Mouse (Mus musculus) left cerebral cortex, adult 2 months (tissue): ENCODE measurements at regions not wholly inside any gene's neighbourhood (a gene's known extent, or its start where the extent isn't known, plus 50 kb on each side); places are given as distances from the start of the nearest gene placed in this dataset.

ENCODE experiments used
- DNase-seq, 2 experiments: peaks; one replicate each; pipeline ENCODE4 v3.0.0; 2021 to 2022; ENCODE audit warnings: low spot score in 2 of 2, mixed read lengths in 1 of 2; ENCODE audit errors: extremely low spot score in 1 of 2
- H3K27ac ChIP-seq: fragments of 200-600 bp; 2 replicates; pipeline ENCODE4 v1.8.1; 2022
- H3K4me3 ChIP-seq: fragments of 200-600 bp; 2 replicates; pipeline ENCODE4 v1.8.1; 2022
- CTCF ChIP-seq: fragments of 200-600 bp; IDR thresholded peaks from 2 replicates; pipeline ENCODE4 v1.8.1; 2022; ENCODE audit warnings: antibody characterized with exemption, mild to moderate bottlenecking, moderate library complexity
- intact Hi-C: fragments of 180-260 bp; cut with DNase I; formaldehyde crosslinking; loops from one replicate; pipeline ENCODE4 v1.15.1; 2025

GRCm38 (mm10) chr11:56952357-56952756 lies 58.8 kb upstream of the Gria1 start:
- DNase-seq: no peak
- Histone ChIP-seq H3K4me3 (no peak overlapping the region), H3K27ac (no peak overlapping the region)
- no peak for TF ChIP-seq CTCF
- intact Hi-C loops: no loop called here

DNA sequence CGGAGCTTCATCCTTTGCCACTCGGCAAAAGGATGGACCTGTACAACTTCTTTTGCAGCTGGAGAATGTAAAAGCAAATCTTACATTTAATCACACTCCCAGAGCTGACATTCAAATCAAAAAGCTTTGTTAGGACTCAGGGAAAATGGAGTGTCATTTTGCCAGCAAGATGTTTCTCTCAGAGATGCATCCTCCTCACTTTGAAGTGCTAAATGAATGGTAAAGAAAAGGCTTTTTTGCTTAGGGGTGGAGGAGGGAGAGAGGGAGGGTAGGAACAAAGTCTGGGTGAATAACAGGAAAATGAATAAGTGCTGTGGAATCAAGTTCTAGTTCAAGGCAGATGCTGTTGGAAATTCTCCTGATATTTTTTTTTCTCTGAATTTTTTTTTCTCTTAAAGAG lies 53.4 kb upstream of the Gria1 start:
- TF ChIP-seq CTCF: no peak
- no peak overlapping the region for H3K4me3 ChIP-seq
- no peak for DNase-seq
- no peak overlapping the region for H3K27ac ChIP-seq
- intact Hi-C loops: no loop called here
